Mouse (Mus musculus): ENCODE results near the gene Neo1.

- no peak for TF ChIP-seq CTCF (IDR thresholded peaks at IDR 0.05; ENCODE audit: control insufficient read depth, insufficient read depth, low read length)
- no peak for TF ChIP-seq POLR2A (IDR thresholded peaks at IDR 0.05; ENCODE audit: borderline replicate concordance, control insufficient read depth, low read depth, low read length)
Measured at GRCm38 (mm10) chr9:58841655-58842054, 194.6 kb downstream of the Neo1 start.
